Mouse (Mus musculus) G1E-ER4 (cell line): ENCODE measurements around the gene Tk1. TPM values are rescaled to one million over a fixed set of nuclear protein-coding genes. Genes with fewer than 3 reads are reported as not detected.

Experiments used
- GATA1 ChIP-seq: IDR thresholded peaks from one replicate; pipeline ENCODE4 v1.8.0; 2012; ENCODE audit warnings: low read length, inconsistent platforms
- polyA plus RNA-seq: library from polyadenylated mRNA; stranded (reverse); fragments of >175 nt; gene quantifications from 2 replicates; pipeline ENCODE4 v1.2.3, GENCODE M21; 2012

Gene Tk1
- 101 and 120 TPM in 2 replicates for polyA plus RNA-seq

GRCm38 (mm10) chr11:117825333-117826101, at the start of gene Tk1, which contains the start of gene Afmid:
TSS of gene Tk1 (minus strand) at chr11:117826092.
TSS of gene Afmid (plus strand) at chr11:117825924.
- TF ChIP-seq GATA1 = no peak

- TF ChIP-seq GATA1 = no peak
These were observed 49.8 kb upstream of the Tk1 start for GRCm38 (mm10) chr11:117875681-117876080.

GRCm38 (mm10) chr11:117874419-117874818, 48.5 kb upstream of the Tk1 start:
- TF ChIP-seq GATA1 = no peak

DNA sequence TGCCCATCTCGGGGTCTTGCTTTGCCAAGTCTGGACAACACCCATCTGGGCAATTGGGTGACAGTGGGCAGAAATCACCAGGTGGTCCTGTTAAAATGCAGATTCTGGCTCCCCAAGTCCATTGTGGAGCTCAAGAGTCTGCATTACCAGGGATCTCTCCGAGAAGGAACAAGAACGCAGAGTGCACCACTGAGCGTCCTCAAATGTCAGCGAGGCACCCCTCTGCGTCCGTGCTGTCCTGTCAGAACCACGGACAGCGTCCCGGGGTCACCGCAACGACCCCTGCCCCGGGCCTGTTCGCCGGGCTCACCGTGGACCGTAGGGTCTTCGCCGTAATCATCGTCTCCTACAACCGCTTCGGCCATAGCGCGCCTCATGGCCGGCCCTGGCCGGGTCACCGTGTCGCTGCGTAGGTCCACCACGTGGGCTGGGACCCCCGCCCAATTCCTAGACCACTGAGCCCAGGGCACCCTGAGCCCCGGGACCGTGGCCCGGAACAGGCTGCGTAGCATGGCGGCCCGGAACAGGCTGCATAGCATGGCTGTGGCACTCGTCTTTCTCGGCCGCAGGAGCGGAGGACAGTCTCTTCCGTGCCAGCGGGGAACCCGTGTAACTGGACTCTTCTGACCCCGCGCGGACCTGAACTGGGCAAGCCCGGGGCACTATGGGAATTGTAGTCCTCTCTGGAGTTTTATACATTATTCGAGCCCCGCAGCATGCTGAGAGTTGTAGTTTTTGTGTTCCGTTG, 47.1 kb upstream of the Tk1 start, which contains the start of gene Tha1:
Gene Tha1 (minus strand): TSS at position 621 of the 748 bp plus-strand sequence.
- TF ChIP-seq GATA1 = no peak

DNA sequence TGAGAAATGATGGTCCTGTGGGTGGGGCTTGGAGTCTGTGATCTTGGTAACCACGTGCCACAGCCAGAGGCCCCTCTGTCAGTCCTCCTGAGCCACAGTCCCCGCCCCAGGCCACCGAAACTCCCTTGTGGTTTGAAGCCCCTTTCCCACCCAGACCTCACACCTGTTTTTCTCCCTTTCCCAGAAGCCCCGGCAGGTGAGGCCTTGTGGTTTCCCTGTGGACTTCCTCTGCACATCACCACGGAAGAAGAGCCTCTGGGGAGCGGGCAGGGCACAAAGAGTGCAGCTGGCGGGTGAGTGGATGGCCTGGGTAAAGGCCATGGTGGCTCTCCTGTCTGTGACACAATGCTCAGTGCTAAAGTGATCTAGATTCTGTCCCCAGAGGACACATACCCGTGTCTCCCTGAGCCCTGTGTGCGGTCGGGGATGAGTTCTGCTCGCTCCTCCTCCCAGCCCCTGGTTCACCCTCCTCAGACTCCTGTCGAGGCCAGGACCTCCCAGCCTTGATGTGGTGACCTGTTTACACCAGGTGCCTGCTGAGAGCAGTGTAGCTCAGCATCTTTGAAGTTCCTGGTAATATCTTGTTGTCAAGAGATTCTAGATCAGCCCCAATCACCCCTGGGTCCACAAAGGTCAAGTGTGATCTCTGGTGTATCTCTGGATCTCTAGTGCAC, 46.2 kb upstream of the Tk1 start:
- TF ChIP-seq GATA1 = no peak

DNA sequence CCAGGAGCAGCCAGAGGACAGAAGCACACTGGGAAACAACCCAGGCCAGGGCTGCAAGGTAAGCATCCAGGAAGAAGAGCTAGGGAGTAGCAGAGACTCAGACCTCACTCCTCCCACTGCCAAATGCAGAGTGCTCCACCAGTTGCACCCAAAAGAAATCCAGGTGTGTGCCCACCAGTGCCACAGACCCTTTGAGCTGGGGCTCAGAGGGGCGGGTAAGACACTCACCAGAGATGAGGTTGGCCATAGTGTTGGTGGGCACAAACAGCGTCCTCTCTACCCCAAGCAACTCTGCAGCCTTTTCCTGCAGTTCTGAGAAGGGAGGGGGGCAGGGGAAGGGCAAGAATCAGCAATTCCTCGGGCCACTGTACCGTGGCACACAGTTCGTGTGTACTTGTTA, 45.5 kb upstream of the Tk1 start:
- no peak for TF ChIP-seq GATA1

DNA sequence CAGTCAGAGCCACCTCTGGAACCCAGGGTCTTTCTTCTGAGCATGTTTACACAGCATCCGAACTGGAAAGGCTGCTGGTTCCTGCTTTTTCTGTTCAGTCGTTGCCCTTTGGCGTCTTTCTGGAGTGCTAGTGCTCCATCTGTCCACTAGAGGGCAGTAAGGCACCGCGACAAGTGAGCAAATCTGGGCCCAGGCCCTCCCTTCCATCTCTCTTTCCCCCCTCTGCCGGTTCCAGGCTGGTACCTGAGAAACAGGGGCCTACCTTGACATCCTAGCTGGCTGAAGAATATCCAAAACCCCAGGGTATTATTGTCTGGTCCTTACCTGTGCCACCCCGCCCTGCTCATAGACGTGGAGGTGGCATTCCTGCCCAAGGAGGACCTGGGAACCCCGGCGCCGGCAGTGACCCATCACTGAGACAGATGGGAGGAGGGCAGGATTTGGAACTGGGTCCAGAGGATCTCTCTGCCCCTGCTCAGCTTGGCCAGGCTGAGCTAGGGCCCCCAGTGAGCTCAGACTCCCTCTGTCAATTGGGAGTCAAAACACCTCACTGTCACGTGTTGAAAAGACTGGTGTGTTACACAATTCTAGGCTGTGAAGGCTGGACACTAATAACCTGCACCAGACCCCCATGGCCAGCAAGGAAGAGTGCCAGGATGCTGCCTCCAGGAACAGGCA, 44.9 kb upstream of the Tk1 start:
- TF ChIP-seq GATA1 = no peak

- TF ChIP-seq GATA1 = no peak
These were observed 40.1 kb upstream of the Tk1 start for GRCm38 (mm10) chr11:117865988-117866387.

GRCm38 (mm10) chr11:117864805-117865204, 38.9 kb upstream of the Tk1 start:
- no peak for TF ChIP-seq GATA1

DNA sequence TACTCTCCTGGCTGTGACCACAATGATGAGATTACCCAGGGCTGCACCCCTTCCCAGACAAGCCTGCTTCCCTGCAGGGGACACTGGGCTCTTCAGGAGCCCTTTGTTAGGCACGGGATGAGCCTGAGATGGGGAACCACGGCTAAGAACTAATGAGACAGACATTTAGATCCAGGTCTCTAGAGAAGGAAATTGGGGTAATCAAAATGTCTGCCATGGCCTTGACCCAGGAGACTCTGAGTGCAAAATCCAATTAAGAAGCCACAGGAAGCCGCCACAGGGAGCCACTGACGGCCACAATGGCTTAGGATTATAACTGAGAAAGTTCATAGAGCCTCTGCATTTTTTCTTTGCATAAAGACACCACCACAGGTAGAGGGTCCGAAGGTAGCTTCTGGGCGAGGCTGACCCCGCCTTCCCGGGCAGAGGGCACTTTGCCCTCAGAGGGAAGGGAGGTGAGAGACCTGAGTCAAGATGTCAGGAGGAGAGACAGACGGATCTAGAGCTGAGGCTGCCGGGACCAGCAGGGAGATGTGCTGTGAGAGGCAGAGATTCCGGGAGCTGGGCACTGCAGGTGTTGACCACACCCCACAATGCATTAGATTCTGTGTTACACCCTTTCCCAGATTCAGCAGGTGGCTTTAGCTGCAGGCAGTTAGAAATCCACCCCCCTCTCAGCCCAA, 37.4 kb upstream of the Tk1 start:
- TF ChIP-seq GATA1 = no peak

DNA sequence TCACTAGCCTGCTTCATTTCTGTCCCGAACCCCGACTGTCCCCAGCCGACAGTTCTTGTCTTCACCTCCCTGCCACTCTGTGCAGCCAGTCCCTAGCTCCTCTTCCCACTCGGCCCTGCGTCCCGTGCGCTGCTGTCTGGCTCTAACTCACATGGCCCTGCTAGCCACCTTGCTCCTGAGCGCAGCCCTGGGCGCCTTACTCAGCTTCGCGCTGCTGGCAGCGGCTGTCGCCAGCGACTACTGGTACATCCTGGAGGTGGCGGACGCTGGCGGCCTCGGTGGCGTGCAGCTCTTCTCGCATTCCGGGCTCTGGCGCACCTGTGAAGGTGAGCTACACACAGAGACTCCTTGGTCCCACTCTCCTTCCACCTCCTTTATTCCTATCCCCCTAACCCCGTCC, 34.7 kb upstream of the Tk1 start, which contains the start of gene Tmem235:
Gene Tmem235 (plus strand): TSS at position 152 of the 400 bp plus-strand sequence.
- no peak for TF ChIP-seq GATA1

GRCm38 (mm10) chr11:117858392-117858791, 32.5 kb upstream of the Tk1 start:
- no peak for TF ChIP-seq GATA1

- TF ChIP-seq GATA1 = no peak
These were observed 31.6 kb upstream of the Tk1 start for GRCm38 (mm10) chr11:117857462-117857861.

GRCm38 (mm10) chr11:117855975-117856374, 30.1 kb upstream of the Tk1 start:
- TF ChIP-seq GATA1 = no peak

DNA sequence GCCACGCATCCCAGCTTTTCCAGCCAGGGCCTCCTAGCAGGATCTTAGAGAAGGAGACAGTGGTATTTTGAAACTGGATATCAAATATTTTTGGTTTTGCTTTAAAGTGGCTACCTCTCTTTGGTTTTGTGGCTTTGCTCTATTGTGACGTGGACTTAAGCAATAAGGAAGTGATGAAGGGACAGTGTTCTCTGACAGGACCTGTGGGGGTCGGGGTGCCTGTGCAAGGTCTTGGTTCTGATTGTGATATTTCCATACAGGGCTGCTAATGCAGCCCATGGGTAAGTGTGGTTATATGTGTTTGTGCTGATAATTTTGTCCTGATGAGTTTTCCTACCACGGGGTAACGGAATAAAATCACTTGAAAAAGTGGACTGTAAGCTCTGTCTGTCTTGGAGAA, 29.5 kb upstream of the Tk1 start:
- TF ChIP-seq GATA1 = no peak

DNA sequence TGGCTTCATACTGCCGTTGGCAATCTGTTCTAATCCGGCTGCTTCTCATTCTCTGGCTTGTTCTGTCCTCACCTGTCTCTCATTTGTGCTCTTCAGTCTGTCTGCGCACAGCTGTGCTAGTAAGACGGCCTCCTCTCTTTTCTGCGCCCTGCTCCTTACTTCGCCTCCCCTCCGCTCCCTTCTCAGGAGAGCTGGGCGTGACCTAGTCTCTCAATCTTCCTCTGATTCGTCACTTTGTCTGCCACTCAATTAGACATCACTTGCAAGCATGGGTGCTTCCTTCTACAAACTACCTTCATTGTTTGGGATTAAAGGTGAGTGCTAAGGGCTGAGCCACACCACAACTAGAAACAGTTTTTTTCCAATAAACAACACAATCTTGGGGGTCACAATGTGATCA, 28.3 kb upstream of the Tk1 start:
- no peak for TF ChIP-seq GATA1
